Mouse (Mus musculus): ENCODE data around the gene Dpp8. TPM values are rescaled to one million over a fixed set of nuclear protein-coding genes. Genes with fewer than 3 reads are reported as not detected.
"Not testable (repeated sequence)": the region's sequence is repeated elsewhere in the genome, so short reads cannot be mapped to it uniquely, and the experiment has no call there.

The Dpp8 gene
- 36.8 and 39.3 TPM in 2 replicates for polyA plus RNA-seq (2015; fragmentation: Nextera tagmentation; extraction: Ambion mirVana)

- no peaks in the 10 kb centered on the region for H3K9me3 ChIP-seq
- peaks cover 12% of the 10 kb centered on the region for H3K36me3 ChIP-seq
- no peaks in the 10 kb centered on the region for H3K27me3 ChIP-seq
- H3K9ac ChIP-seq: peak within 1 kb of the TSS; percentile 97
- under 1% methylated on average over 82 of the region's 85 CpGs for WGBS
- ATAC-seq (ENCODE audit: low FRiP score): peak; percentile 92
- peak within 1 kb of the TSS; percentile 95 for H3K4me2 ChIP-seq
- H3K4me1 ChIP-seq (replicated peaks): peaks cover 14% of the 10 kb centered on the region
- H3K4me3 ChIP-seq: peak within 1 kb of the TSS; percentile 85
- H3K27ac ChIP-seq: peak within 1 kb of the TSS; percentile 94
Measured at GRCm38 (mm10) chr9:65032269-65033108, at the start of gene Dpp8. TSS of gene Dpp8 (plus strand) at chr9:65032414.

DNA sequence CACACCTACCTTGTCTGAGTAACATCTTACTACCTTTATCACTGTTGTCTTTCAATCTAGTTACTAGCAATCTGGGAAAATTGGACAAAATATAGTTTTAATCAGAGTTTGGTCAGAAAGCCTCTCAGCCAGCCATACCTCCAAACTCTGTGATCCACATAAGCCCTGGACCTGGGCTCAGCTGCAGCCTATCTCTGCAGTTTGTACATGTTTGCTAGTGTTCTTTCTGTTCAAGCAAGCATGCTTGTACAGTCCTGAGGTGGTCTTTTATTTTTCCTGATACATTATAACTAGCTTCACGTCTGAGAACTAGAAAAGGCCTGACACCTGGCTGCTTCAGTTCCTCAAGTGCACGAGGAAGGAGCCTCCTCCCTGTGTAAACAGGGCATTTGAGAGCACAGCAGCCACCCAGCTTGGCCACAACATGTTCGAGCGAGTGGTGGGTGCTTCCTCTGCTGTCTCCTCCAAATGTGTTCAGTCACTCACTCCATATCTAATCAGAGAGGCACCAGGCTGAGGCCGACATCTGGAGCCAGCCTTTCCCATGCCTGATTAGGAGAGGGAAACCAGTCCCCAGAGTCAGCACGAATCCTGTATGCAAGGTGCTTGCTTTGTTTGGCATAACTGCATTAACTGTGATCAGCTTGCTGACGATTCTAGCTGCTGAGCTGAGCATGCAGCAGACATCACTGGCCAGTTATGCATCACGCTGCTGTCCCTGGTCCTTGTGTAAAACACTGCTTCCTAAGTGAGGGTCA is 47.0 kb upstream of the Dpp8 start:
- no peak overlapping the region for H3K9ac ChIP-seq
- H3K4me2 ChIP-seq: no peak overlapping the region
- H3K4me3 ChIP-seq: no peak overlapping the region
- no peaks in the 10 kb centered on the region for H3K27me3 ChIP-seq
- no peaks in the 10 kb centered on the region for H3K9me3 ChIP-seq
- H3K27ac ChIP-seq: no peak overlapping the region; the same call in 1 of the 2 replicates
- H3K36me3 ChIP-seq: peaks cover 95% of the 10 kb centered on the region
- ATAC-seq (ENCODE audit: low FRiP score): no peak
- H3K4me1 ChIP-seq (replicated peaks): no peaks in the 10 kb centered on the region
- 87% methylated on average over 8 of the region's 8 CpGs for WGBS

DNA sequence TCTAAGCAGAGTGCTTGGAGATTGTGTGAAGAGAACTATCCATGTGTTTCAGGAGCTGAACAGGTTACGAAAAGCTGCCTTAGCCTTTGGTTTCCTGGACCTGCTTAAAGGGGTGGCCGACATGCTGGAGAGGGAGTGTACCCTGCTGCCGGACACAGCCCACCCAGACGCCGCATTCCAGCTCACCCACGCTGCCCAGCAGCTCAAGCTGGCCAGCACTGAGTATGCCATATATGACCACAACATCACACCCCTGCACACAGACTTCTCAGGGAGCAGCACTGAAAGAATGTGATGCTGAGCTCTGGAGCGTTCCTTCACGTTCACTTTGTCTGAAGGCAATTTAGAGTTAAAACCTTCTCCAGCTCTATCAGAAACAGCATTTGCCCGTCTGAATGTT is 46.4 kb upstream of the Dpp8 start:
- Histone ChIP-seq H3K4me2 (no peak overlapping the region), H3K9ac (no peak overlapping the region), H3K36me3 (peaks cover 95% of the 10 kb centered on the region), H3K27me3 (no peaks in the 10 kb centered on the region), H3K9me3 (no peaks in the 10 kb centered on the region), H3K4me1 (replicated peaks) (no peaks in the 10 kb centered on the region), H3K4me3 (no peak overlapping the region), H3K27ac (no peak overlapping the region)
- no peak for ATAC-seq (ENCODE audit: low FRiP score)
- WGBS: 90% methylated on average over 9 of the region's 9 CpGs

GRCm38 (mm10) chr9:64987651-64988050 is 44.6 kb upstream of the Dpp8 start:
- no peak overlapping the region for H3K4me3 ChIP-seq
- H3K4me1 ChIP-seq (replicated peaks): no peaks in the 10 kb centered on the region
- no peak for ATAC-seq (ENCODE audit: low FRiP score)
- no peaks in the 10 kb centered on the region for H3K27me3 ChIP-seq
- H3K27ac ChIP-seq: no peak overlapping the region
- no peak overlapping the region for H3K9ac ChIP-seq
- H3K36me3 ChIP-seq: peaks cover 91% of the 10 kb centered on the region
- H3K9me3 ChIP-seq: no peaks in the 10 kb centered on the region
- H3K4me2 ChIP-seq: no peak overlapping the region
- 94% methylated on average over 2 of the region's 2 CpGs for WGBS

DNA sequence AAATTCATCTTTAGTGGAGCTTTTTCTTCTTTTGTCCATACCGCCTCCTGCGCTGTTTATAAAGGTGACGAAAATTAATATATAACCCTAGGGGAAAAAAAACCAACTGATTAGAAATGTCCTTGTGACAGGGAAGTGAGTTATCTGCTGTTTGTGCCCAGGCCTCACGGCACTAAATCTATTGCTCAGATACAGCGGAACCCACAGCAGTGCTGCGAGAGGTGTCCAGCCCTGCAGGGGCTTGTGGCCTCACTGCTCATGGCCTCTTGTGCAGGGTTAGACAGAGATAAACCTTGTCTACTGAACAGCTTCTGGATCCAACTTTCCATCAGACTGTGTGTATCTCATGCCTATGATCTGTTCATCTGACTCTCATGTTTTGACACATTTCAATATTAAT is 43.8 kb upstream of the Dpp8 start:
- Histone ChIP-seq H3K27me3 (no peaks in the 10 kb centered on the region), H3K9me3 (no peaks in the 10 kb centered on the region), H3K4me1 (replicated peaks) (no peaks in the 10 kb centered on the region), H3K9ac (no peak overlapping the region), H3K4me2 (no peak overlapping the region), H3K4me3 (no peak overlapping the region), H3K36me3 (peaks cover 92% of the 10 kb centered on the region), H3K27ac (no peak overlapping the region)
- 95% methylated on average over 6 of the region's 6 CpGs for whole genome bisulfite sequencing
- no peak for ATAC-seq (ENCODE audit: low FRiP score)

GRCm38 (mm10) chr9:64990291-64990690 is 41.9 kb upstream of the Dpp8 start:
- WGBS: 92% methylated on average over 7 of the region's 7 CpGs
- Histone ChIP-seq H3K4me3 (no peak overlapping the region), H3K9me3 (no peaks in the 10 kb centered on the region), H3K36me3 (peaks cover 91% of the 10 kb centered on the region), H3K4me1 (replicated peaks) (no peaks in the 10 kb centered on the region), H3K9ac (no peak overlapping the region), H3K27ac (no peak overlapping the region), H3K4me2 (no peak overlapping the region), H3K27me3 (no peaks in the 10 kb centered on the region)
- ATAC-seq (ENCODE audit: low FRiP score): no peak

DNA sequence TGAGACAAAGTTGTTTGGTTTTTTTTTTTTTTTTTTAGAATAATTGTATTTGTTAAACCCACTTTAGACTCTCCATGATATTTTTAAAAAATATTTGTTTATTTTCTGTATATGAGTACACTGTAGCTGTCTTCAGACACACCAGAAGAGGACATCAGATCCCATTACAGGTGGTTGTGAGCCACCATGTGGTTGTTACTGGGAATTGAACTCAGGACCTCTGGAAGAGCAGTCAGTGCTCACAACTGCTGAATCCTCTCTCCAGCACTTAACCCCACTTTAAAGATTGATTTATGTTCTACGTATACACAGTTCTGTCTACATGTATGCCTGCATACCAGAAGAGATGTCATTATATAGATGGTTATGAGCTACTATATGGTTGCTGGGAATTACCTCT is 36.8 kb upstream of the Dpp8 start:
- not testable (repeated sequence) for ATAC-seq (ENCODE audit: low FRiP score); H3K9ac ChIP-seq; H3K4me1 ChIP-seq (replicated peaks); H3K27me3 ChIP-seq; H3K9me3 ChIP-seq; H3K27ac ChIP-seq; H3K4me2 ChIP-seq; H3K4me3 ChIP-seq
- peaks cover 83% of the 10 kb centered on the region for H3K36me3 ChIP-seq
- 97% methylated on average over 1 of the region's 1 CpGs for WGBS

DNA sequence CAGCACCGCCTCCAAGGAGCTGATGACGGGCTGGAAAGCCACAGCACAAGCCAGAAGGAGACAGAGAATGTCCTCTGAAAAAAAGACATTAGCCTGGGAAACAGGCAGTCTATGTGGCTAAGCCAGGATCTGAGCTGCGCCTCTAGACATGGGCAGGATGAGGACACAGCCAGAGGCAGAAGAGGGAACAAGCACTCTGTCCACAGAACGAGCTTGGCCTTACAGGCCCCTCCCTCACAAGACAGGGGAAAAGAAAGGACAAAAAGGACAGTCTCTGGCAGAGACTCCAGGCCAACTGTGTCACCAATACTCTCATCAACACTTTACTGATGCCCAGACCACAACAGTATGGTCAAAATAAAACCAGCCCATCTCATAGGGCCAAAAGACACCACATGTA is 30.7 kb upstream of the Dpp8 start:
- no peak overlapping the region for H3K4me3 ChIP-seq
- peaks cover 80% of the 10 kb centered on the region for H3K36me3 ChIP-seq
- 60% methylated on average over 4 of the region's 4 CpGs for WGBS
- ATAC-seq (ENCODE audit: low FRiP score): no peak
- H3K27me3 ChIP-seq: no peaks in the 10 kb centered on the region
- no peak overlapping the region for H3K4me2 ChIP-seq
- H3K4me1 ChIP-seq (replicated peaks): no peaks in the 10 kb centered on the region
- H3K27ac ChIP-seq: 0 out of 2 replicates have a peak overlapping the region, but pooled peaks have one; percentile 35
- no peaks in the 10 kb centered on the region for H3K9me3 ChIP-seq
- H3K9ac ChIP-seq: no peak overlapping the region

- Histone ChIP-seq H3K9me3 (no peaks in the 10 kb centered on the region), H3K9ac (no peak overlapping the region), H3K4me1 (replicated peaks) (no peaks in the 10 kb centered on the region), H3K36me3 (peaks cover 74% of the 10 kb centered on the region), H3K27me3 (no peaks in the 10 kb centered on the region), H3K4me3 (no peak overlapping the region), H3K4me2 (no peak overlapping the region), H3K27ac (no peak overlapping the region)
- 96% methylated on average over 8 of the region's 8 CpGs for WGBS
- ATAC-seq (ENCODE audit: low FRiP score): no peak
Measured at GRCm38 (mm10) chr9:65005737-65006136, 26.5 kb upstream of the Dpp8 start.

- no peak overlapping the region for H3K27ac ChIP-seq
- WGBS: 89% methylated on average over 8 of the region's 8 CpGs
- no peaks in the 10 kb centered on the region for H3K9me3 ChIP-seq
Measured at GRCm38 (mm10) chr9:65010632-65011031, 21.6 kb upstream of the Dpp8 start.

GRCm38 (mm10) chr9:65011304-65011703 is 20.9 kb upstream of the Dpp8 start:
- no peak overlapping the region for H3K9ac ChIP-seq
- no peak for ATAC-seq (ENCODE audit: low FRiP score)
- no peaks in the 10 kb centered on the region for H3K9me3 ChIP-seq
- H3K27me3 ChIP-seq: no peaks in the 10 kb centered on the region
- 58% methylated on average over 6 of the region's 6 CpGs for WGBS
- H3K27ac ChIP-seq: no peak overlapping the region
- H3K4me3 ChIP-seq: no peak overlapping the region
- H3K4me1 ChIP-seq (replicated peaks): peaks cover 14% of the 10 kb centered on the region
- H3K4me2 ChIP-seq: no peak overlapping the region
- peaks cover 32% of the 10 kb centered on the region for H3K36me3 ChIP-seq

More at GRCm38 (mm10) chr9:65010632-65011031, 21.6 kb upstream of the Dpp8 start:
- ATAC-seq (ENCODE audit: low FRiP score): no peak
- H3K27me3 ChIP-seq: no peaks in the 10 kb centered on the region
- H3K36me3 ChIP-seq: peaks cover 38% of the 10 kb centered on the region
- H3K4me3 ChIP-seq: no peak overlapping the region
- H3K4me1 ChIP-seq (replicated peaks): peaks cover 7% of the 10 kb centered on the region
- H3K9ac ChIP-seq: no peak overlapping the region
- H3K4me2 ChIP-seq: no peak overlapping the region

GRCm38 (mm10) chr9:65015461-65016222 is 16.6 kb upstream of the Dpp8 start:
- no peak for ATAC-seq (ENCODE audit: low FRiP score)

More at GRCm38 (mm10) chr9:65015461-65016222, 16.6 kb upstream of the Dpp8 start:
- H3K4me2 ChIP-seq: no peak overlapping the region
- H3K9ac ChIP-seq: no peak overlapping the region
- peaks cover 57% of the 10 kb centered on the region for H3K4me1 ChIP-seq (replicated peaks)
- H3K36me3 ChIP-seq: peaks cover 3% of the 10 kb centered on the region; the same call in 1 of the 2 replicates
- 81% methylated on average over 7 of the region's 7 CpGs for WGBS
- peak overlapping the region; percentile 66 for H3K27ac ChIP-seq
- no peak overlapping the region for H3K4me3 ChIP-seq
- H3K9me3 ChIP-seq: no peaks in the 10 kb centered on the region
- no peaks in the 10 kb centered on the region for H3K27me3 ChIP-seq

Measured in hindbrain, embryonic 13.5 days (tissue).